Mouse (Mus musculus) right cerebral cortex, adult 18-20 months (tissue): ENCODE results near the gene Fyb.

Experiments used
- DNase-seq: peaks from one replicate; pipeline ENCODE4 v3.0.0; 2022; ENCODE audit warnings: mixed read lengths

The Fyb gene

DNA sequence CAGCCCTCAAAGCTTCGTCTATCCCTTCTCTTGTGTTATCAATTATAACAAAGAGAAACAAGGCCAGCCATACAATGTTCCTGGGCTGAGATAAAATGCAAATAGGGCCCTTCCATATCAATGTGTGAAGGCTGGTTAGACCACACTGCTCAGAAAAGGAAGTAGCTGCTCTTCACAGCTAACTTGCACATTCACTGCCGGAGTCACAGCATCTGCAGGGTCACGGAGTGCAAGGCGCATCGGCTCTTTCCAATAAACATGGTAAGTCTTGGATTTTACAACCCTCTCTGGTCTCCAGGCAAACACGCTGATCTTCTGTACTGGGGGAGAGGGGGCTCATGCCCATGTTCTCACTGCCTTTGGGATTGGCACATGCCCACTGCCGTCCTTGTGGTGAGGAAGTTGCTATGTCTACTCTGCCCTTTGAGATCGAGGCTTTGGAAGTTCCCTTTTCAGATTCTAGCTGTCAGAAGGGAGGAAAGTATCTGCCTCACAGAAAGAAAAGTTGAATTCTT lies at the start of gene Fyb:
TSS of gene Fyb (plus strand) at position 201 of the 515 bp plus-strand sequence.
- no peak for DNase-seq

DNA sequence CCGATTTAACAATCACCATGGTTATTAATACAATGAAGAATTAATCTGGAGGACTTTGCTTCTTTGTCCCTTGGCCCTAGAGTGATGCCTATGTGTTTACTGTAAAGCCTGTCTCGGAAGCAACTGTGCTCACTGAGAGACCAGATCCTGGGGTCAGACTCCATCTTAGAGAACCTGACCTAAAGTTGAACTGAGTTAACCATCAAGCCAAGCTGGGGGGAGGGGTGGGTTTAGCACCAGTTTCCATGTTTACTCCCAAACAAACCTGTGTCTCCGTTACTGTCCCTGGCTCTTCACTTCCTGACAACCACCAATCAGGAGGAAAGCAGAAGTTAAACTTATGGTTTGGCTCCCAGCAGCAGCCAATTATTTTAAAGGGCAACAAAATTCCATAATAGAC lies 39.1 kb upstream of the Fyb start:
- no peak for DNase-seq

GRCm38 (mm10) chr15:6492386-6492785 lies 30.3 kb upstream of the Fyb start:
- DNase-seq: no peak

DNA sequence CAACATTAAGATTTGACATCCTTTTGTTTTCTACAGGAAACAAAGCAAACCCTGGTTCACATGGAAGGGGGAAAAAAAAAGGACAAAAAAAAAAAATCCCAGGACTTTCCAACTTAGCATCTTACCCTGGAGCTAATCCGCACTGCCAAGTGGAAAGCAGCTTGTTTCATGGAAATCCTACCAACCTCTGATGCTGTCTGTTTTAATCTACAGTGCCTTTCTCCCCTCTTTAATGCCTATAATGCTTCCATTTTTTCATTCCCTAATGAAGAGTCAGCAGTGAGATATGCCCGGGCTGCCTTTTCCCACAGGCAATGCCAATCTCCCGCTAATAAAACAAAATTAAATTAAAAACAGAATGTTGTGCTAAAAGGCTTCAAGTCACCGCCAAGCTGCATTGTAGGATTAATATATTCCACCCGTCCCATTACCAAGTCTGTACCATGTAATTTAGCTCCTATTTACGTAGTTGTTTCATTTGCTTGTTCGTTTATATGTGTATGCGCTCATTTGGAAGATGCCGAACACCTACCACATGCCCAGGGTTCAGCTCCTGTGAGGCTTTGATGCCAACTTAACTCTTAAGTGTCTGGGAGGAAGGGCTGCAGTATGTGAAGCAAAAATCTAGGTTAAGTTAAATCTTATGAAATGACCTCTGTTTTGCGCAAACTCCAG lies 24.1 kb upstream of the Fyb start:
- no peak for DNase-seq

DNA sequence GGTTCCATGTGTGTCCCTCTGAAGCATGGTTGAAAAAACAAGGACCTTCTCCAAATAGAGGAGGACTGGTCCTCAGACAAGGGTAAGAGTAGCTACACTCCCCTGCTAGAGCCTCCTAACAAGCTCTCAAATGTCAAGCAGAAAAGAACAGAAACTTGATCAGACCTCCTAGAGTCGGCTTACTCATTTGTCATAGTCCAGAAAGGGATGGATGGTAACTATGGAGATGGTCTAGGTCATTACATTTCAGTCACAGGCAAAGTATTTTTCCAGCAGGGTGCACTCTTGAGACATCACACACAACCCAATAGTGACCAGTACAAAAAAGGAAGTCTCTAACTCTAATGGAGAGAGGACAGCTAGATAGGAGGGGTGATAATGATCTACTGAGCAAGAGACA lies 21.9 kb upstream of the Fyb start:
- DNase-seq: no peak

GRCm38 (mm10) chr15:6517525-6517924 lies 5.1 kb upstream of the Fyb start:
- no peak for DNase-seq

DNA sequence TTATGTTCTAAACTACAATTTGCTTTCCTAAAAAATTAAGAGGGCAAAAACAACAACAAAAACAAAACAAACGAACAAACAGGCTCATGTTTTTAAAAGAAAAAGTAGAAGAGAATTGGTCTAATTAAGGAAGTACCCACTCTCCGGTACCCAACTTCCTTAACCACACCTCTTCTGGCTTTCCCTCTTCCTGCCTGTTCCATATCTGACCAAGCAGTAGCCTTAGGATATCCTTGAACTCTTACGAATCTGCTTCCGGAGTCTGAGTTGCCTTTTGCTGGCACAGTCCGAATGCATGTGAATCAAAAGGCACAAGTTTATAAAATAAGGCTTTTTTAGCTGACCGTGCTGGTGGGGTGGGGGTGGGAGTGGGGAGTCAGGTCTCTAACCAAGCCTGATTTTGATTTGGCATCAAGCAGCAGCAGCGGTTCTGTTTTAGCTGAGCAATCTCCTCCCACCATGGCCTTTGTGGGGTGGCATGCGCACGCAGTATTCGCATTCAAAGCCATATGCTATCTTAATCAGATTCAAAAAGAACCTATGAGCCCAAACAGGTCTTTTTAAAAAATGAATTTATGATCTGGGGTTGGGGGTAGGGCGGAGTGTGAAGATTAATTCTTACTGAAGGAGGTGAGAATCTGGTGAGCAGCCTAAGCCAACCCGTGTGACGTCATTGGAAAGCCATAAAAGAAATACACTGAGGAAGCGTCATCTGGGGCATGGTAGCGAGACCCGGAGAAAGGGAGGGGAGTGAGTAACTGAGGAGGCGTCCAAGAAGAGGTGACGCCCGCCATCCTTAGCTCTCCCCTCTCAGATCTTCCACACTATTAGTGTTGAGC lies 3.0 kb upstream of the Fyb start:
- DNase-seq: no peak

- DNase-seq: no peak
These were observed 2.0 kb upstream of the Fyb start for GRCm38 (mm10) chr15:6520505-6521155.

DNA sequence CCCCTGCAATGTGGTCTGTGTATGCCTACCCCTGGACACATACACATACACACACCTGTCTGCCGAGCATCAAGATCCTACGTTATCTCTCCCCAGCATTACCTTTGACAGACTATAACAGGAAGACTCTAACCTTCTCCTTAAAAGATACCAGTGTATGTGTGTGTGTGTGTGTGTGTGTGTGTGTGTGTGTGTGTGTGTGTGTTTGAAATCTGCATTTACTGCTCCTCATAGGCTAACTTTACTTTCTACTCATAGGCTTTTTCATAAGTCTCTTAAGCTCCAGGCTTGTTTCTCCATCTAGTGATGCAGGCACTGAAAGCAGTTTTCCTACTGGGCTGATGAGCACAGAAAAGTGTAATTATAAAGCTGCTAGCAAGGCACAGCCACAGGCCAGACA lies 2.1 kb downstream of the Fyb start:
- no peak for DNase-seq

GRCm38 (mm10) chr15:6525386-6525785 lies 2.7 kb downstream of the Fyb start:
- no peak for DNase-seq

- DNase-seq: no peak
These were observed 11.2 kb downstream of the Fyb start for GRCm38 (mm10) chr15:6533858-6534343.

DNA sequence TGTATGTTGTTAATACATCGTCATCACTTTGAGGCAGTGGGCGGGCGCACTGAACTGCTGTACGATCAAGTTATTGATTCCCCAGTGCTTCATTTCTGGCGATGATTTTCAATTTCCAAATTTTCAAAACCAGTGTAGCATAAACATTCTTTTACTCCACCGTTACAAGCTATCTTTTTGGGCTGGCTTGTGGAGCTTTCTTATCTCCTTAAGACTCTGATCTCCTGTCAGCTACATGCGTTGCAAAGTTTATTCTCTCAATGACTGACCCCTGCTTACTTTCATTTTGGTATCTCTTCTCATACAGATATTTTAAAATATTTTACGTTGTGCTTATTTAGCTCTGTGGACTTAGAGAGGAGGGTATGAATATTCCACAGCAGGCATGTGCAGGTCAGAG lies 11.9 kb downstream of the Fyb start:
- no peak for DNase-seq

DNA sequence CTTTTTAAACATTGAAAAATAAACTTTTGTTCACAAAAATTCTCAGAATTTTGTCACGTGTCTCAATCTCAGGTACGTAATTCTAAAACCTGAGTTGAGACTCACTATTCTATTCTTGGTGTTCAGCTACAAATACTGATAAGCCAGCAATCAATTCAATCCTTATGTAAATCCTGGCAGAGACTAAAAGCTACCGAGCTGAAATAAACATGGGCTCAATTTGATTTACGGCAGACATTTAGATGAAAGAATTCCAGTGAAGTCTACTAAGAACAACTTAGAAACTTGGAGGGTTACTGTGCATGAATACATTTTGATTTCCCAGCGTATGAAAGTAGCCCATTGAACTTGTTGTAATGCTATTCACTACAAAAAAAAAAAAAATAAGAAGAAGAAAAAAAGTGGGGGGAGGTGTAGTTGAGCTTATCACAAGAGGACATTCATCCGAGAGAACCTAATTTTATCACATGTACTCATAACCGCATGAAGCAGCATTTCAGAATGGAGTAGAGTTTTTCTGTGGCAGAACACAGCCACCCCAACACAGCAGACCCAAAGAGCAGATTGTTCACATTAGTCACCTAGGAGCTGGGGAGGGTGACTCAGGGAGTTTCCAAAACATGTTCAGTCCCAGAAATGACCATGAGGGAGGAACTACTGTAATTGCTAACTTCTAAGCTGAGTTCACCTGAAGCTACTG lies 17.1 kb downstream of the Fyb start:
- DNase-seq: no peak

DNA sequence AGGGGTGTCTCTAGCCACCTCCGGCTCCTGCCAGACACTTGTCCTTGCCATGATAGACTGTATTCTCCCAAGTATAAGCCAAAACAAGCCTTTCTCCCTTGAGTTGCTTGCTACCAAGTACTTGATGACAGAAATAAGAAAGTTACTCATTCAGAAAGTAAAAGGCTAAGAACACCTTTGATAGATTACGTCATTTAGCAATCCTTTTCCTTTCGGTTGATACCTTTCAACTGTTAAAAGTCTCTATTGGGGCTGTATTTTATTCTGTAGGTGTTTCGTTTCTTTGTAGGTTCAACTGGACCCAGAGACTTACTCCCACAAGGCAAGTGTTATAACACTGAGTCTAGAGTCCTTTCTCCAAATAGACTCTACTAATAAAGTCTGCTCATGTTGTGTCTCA lies 26.3 kb downstream of the Fyb start:
- no peak for DNase-seq

GRCm38 (mm10) chr15:6551875-6552274 lies 29.2 kb downstream of the Fyb start:
- no peak for DNase-seq

DNA sequence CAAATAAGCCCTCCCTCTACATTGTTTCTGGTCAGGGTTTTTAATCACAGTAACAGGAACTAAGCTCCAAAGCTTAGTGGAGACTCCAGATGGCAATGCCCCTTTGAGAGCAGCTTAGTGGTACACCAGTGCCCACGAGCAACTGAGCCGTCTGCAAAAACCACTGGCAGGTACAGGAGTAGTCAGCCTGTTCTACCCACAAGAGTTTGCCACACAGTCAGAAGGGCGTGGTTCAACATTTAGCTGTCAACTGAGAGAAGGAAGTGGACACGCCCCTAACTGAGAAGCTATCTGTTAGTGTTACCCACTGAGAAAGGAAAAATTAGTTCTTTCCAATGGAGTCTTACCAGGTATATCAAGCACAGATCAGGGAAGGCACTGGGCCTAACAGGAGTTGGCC lies 32.1 kb downstream of the Fyb start:
- no peak for DNase-seq

DNA sequence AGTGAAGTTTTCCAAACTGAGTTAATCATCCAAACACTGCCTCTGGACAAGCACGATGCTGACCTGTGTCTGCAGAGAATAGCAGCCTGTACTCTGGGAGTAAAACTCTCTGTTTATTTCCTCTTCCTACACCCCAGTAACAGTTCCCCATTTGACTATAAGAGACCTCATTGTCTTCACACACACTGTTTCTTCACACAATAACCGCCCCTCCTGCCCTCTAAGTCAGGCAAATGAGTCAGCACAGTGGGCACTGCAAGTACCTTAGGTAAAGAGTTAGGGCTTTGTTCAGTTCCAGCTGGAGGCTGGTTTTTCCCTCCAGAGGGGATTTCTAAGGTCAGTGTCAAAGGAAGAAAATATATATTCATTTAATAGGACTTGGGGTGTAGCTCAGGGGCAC lies 32.9 kb downstream of the Fyb start:
- DNase-seq: peak; percentile 27

- DNase-seq: no peak
These were observed 33.6 kb downstream of the Fyb start for GRCm38 (mm10) chr15:6556272-6556671.

DNA sequence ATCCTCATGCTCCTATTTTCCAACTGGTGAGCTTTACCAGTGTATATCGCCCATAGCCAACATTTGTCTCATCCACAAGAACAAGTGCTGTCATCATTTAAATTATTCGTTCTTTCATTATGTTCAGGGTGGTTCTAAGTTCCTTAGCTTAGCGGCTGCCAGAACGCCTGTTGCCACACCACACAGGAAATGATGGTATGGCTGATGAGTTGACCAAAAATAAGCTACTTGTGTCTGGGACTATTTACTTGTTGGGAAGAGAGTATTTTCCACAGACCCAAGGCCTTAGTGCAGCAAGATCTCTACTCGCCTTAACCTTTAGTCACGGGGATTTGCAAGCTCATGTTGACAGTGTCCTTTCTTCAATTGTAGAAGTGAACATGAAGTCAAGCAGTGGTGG lies 34.3 kb downstream of the Fyb start:
- no peak for DNase-seq

DNA sequence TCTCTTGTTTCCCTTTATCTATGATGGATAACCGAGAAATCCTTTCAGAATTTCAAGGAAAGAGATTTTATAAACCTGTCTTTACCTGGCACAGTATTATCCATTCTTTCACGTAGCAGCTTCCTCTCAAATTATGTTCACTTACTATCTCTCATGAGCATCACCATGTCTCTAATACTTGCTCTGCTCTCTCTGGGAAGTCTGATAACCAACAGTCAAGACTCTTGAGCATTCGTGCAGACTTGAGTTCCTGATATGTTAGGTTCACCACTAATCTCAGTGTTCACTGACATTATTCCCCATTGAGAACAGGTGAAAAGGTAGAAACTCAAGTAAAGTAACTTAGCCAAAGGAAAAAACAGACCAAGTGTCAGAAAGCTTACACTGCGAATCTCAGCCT lies 34.9 kb downstream of the Fyb start:
- no peak for DNase-seq

DNA sequence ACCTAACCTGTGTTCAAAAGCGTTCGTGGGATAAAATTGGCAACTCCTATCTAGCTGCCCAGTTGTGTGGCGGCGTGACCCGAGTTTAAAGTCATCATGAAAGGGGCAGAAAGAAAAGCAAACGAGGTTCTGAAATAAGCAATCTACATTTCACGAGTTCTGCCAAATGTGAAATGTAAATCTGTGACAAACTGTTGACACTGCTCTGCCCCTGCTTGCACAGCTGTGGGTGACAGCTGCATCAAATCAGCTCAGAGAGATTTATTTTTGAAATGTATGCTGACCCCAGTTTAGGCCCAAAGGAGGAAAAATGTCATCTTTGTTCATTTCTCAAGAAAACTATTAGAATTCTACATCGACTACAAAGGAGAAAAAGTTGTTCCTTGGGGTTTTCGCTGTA lies 36.5 kb downstream of the Fyb start:
- no peak for DNase-seq

- DNase-seq: no peak
These were observed 38.0 kb downstream of the Fyb start for GRCm38 (mm10) chr15:6560696-6561095.

GRCm38 (mm10) chr15:6562161-6562560 lies 39.5 kb downstream of the Fyb start:
- DNase-seq: no peak
